Mouse (Mus musculus): ENCODE measurements around the gene Olfr695.
"Not testable (repeated sequence)": the region's sequence is repeated elsewhere in the genome, so short reads cannot be mapped to it uniquely, and the experiment has no call there.

Olfr695 gene

DNA sequence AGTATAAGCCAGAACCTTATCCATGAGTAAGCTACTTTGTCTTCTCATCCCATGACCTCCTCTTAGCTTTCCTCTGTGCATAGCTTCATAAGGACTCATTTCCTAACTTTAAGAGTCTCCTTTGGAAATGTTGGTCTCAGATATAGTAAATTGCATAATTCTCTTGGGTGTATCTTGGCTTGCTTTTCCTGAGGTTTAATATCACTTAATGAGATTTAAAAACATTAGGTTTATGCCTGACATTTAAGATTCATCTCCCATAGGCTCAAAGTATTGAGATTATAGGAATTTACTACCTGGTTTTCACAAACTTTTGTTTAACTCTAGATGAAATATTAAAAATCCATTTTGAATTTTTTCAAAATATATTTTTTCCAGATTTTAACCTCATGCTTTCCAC is at the start of gene Olfr695:
Gene Olfr695 (minus strand): TSS at position 101 of the 400 bp plus-strand sequence.
- no peak for DNase-seq

DNA sequence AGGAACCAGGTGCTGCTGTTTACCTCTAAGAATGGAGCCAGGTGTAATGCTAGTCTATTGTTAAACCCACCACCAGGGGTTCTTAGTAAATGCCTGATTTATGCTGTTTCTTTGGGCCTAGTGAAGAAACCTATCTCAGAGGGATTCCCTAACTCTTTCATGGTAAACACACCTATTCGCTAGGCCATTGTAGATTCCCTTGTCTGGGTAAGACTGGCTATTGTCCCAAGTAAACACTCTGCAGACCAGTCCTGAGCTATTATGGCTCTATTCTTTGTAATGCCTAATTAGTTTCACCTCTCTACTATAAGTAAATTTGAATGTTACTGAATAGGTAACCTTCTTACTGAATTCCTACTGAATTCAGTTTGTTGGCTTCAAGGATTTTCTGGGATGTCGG is 44.8 kb upstream of the Olfr695 start:
- not testable (repeated sequence) for DNase-seq

DNA sequence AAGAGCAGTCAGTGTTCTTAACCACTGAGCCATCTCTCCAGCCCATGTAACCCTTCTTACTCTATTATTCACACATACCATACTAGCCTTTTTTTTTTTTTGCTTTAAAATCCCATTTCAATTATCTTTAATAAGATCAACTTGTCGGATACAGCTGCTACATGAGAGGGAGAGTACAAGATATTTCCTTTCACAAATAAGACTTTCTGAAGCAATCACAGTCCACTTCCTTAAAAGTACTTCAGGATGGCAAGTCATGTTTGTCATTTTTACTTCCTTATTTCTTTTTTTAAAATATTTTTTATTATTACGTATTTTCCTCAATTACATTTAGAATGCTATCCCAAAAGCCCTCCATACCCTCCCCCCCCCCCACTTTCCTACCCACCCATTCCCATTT is 42.6 kb upstream of the Olfr695 start:
- DNase-seq = no peak

DNA sequence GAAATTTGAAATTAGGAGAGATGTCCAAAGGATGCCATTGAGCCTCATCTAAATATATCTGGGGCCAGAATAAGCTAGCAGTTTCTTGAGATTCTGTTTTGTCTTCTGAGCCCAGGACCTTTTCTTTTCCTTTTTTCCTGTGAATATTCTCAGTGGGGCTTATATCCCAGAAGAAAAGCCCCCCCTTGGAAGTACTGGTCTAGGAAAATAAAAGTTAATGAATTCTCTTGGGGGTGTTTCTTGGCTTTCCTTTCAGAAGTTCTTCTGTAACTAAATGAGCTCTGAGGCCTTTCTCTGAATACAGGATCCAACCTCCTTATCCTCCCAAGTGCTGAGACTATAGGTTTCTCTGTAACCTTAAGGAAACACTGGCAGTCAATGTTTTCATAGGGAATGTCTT is 39.1 kb upstream of the Olfr695 start, which contains the start of gene Olfr698:
Gene Olfr698 (minus strand): TSS at position 101 of the 400 bp plus-strand sequence.
- DNase-seq = no peak

DNA sequence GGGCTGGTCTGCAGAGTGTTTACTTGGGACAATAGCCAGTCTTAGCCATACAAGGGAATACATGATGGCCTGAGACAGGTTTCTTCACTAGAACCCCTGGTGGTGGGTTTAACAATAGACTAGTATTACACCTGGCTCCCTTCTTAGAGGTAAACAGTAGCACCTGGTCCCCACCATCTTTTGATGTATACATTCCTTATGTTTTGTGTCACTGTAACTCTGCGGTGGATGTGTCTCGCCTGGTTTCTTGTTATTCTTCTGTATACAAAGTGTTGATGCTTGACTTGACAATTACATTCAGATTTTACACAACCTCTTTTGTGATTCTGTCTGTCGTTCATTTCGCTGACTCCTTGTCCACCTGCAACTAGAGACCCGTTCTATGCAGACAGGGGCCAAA is 29.6 kb upstream of the Olfr695 start:
- DNase-seq = no peak

DNA sequence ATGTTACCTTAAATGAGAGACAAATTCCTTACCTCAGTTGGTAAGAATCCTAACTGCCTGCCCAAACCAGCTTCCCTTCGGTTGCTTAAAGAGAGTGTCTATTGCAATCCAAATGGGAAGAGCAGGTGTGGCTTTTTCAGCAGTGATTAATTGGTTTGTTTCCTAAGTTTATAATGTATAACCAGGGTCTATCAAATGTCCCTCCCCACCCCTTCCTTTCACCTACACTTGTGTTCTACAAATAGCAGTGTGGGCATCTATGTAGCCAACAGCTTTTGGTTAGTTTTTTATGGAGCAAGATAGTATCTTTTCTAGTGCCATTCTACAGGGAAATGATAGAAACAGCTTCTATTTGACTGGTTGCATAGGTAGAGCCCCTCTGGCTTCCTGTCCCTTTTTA is 26.1 kb upstream of the Olfr695 start, which contains the start of gene Olfr697:
Gene Olfr697 (minus strand): TSS at position 101 of the 400 bp plus-strand sequence.
- DNase-seq = no peak

DNA sequence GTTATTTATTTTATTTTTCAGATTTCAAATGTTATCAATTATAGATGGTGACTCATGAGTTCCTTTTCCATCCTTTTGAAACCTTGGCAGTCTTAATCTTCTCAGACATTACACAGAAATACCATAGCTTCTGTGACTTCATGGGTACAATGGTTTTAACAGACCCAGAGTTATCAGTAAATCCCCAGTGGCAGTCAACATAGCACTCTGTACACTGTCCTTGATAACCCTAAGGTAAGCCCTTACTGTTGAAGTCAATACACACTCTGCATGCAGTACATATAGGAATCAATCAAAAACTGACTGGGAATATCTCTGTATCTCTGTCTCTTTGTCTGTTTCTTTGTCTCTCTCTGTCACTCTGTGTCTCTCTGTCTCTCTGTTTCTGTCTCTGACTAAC is 20.8 kb upstream of the Olfr695 start:
- no peak for DNase-seq

DNA sequence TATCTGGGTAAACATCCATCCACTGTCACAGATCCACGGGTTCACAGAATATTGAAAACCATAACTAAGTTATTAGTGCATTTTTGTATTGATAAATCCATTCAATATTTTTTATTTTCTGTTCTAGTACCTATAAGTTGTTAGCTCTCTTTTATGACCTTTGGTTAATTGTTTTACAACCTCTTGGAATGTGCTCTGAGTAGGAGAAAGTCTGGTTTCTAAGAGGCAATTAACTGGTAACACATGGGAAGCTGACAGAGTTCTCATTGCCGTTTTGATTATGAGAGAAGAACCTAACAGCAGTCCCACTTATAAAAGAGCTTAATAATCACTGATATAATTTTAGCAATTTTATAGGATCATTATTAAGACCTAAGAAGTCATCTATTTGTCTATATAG is 17.5 kb upstream of the Olfr695 start:
- no peak for DNase-seq

DNA sequence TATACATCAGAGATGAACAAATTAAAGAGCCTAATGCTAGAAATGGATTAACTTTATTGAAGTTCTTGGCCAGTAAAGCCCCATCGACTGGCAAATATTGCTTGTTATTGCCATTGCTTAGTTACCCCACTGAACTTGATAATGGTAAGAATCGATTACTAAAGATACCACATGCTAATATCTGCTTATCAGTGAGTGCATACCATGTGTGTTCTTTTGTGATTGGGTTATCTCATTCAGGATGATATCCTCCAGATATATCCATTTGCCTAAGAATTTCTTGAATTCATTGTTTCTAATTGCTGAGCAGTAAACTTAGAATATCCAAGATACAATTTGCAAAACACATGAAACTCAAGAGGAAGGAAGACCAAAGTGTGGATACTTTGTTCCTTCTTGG is 9.5 kb upstream of the Olfr695 start:
- DNase-seq = not testable (repeated sequence)

DNA sequence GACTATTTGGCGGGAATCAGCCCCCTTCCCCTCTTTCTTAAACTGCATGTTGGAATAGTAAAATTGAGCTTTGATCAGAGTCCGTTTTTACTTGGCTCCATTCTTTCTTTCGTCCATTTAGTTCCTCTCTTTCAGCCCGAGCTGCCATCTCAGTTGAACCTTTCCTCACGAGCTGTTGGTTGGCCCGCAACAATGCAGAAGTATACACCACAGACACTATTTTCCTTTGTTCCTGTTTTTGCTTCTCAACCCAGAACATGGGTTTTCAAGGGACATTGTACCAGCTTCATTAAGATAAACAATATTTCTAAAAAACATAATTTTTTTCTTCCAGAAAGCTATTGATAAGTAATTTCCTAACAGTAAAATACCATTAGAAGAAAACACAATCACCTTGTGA is 4.7 kb downstream of the Olfr695 start:
- DNase-seq = no peak

DNA sequence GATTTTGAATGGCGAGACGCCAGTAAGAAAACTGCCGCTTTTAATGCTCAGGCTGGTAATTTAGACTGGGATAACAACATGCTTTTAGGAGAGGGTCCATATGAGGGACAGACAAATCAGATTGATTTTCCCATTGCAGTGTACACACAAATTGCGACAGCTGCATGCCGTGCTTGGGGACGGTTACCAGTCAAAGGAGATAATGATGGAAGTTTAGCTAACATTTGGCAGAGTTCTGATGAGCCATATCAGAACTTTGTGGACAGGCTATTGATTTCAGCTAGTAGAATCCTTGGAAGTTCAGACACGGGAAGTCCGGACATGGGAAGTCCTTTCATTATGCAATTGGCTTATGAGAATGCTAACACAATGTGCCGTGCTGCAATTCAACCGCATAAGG is 8.5 kb downstream of the Olfr695 start:
- not testable (repeated sequence) for DNase-seq

DNA sequence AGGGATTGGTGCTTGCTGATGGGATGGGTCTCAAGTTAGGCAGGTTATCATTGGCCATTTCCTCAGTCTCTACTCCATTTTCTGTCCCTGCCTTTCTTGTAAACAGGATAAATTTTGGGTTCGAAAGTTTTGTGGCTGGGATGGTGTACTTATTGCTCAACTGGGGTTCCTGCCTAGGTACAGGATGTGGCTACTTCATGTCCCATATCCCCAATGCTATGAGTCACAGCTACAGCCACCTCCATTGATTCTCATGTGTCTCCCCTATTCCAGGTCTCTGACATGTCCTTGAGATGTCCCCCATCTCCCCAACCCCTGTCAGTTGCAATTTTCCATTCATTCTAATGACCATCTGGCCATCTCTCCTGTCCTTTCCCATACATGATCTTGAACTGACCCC is 19.3 kb downstream of the Olfr695 start:
- DNase-seq = no peak

DNA sequence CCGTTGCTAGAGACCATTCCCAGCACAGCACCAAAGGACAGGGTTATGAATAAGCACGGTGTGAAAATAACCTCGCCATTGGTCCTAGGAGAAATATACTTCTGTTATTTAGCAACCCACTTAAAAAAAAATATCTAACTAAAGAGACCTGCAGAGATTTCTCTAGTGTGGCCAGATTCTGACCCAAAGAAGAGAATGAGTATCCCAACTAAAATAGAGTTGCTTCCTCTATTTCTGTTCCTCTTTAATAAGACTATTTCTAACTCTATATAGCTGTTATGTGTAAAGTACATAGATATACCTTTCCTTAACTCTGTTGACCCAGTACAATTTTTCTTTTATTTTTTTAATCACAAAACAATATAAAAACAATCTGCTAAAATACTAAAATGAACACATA is 23.2 kb downstream of the Olfr695 start:
- no peak for DNase-seq

DNA sequence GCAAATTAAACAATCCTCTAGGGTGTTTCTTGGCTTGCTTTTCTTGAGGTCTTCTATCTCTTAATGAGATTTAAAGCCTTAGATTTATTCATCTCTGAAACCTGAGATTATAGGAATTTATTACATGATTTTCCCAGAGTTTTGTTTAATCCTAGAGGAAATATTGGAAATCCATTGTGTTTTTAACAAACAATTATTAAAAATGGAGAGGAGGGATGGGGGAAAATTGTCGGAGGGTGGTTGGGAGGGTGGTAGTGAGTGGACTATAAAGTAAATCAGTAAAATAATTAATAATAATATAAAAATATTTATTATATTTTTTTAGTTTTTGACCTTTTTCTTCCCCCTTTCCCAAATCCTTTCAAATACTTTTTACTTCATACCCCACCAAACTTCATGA is 24.5 kb downstream of the Olfr695 start, which contains the start of gene Olfr694:
Gene Olfr694 (minus strand): TSS at position 101 of the 400 bp plus-strand sequence.
- no peak for DNase-seq

DNA sequence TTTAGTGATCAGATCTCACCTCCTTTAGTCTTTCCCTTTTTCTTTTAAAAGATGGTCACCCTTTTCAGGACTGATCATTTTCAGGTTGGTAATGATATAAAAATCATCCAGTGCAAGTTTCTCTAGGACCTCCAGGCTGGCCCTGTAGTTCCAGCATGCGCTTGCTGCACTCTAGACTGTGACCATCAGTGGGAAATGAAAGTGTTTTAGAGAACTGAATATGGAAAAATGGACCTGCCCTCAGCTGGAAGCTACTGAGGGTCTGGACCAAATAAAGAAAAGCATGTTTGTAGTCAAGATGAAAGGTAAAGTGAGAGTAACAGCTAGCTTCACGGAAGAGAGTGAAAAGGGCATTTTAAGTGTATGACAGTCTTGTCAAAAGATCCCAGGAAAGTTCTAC is 30.8 kb downstream of the Olfr695 start:
- no peak for DNase-seq

DNA sequence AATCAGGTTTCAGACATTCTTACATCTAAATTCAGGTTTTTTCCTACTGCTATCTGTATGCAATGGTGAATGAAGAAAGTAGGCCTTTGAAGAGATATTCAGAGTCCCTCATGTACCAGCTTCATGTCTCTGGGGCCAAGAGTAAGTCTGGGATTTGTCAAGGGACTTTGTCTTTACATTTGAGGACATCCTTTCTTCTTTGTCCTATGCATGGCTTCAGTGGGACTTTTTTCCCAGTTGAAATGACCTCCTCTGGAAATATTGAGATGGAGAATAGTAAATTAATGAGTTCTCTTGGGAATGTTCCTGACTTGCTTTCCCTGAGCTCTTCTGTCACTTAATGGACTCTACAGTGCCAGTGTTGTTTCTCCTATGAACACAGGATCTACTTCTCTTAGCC is 35.7 kb downstream of the Olfr695 start, which contains the start of gene Olfr693:
Gene Olfr693 (minus strand): TSS at position 101 of the 400 bp plus-strand sequence.
- DNase-seq = no peak

Data from right cerebral cortex, postnatal 25 days (tissue).